Mouse (Mus musculus) spleen, postnatal 10 days (tissue): ENCODE measurements around the gene Aim2.
"Not testable (repeated sequence)": the region's sequence is repeated elsewhere in the genome, so short reads cannot be mapped to it uniquely, and the experiment has no call there.

ENCODE experiments used
- DNase-seq, 2 experiments: peaks; one replicate each; pipeline ENCODE4 v3.0.0; 2021 to 2022; ENCODE audit warnings: low spot score in 2 of 2

The Aim2 gene

DNA sequence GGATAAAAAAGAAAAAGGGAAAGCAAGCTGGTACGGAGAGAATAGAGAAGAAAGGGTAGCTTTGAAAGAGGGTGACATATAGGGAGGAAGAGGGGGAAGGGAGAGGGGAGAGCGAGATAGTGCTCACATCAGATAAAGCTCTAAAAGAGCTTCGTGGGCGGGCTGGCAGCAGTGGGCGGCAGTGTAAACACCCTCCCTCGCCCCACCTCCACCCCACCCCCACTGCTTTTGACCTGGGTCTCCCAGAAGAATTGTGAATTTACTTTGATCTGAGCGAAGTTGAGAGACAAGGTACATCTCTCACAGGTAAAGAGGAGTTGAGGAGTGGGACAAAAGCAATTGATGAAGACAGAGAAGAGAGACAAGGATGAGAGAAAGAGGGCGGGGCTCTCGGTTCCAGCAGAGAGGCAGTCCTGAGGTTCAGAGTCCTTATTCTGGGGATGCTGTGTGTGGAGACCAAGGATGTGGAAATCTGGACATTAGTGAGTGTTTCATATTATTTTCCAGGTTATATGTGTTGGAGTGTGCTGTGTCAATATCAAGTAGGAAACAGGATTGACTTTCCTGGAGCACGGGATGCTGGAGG is at the start of gene Aim2:
Aim2 (plus strand) TSS at position 508 of the 586 bp plus-strand sequence.
- DNase-seq: no peak

DNA sequence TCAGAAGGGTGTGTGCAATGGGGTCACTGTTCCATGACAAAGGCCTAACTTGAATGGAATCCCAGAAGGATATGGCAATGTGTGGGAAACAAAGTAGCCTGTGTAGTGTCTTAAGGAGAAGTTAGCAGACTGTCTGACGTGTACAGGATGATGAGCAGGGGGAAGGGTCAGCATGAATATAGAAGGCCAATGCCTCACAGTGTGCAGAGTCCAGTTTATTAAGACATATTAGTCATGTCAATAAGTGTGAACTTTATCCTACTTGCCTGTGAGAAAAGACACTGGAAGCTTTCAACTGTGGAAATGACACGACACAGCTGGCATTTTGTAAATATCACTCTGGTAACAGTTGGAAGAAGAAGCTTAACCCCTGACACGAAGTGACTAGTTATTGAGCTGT is 47.9 kb upstream of the Aim2 start:
- not testable (repeated sequence) for DNase-seq

DNA sequence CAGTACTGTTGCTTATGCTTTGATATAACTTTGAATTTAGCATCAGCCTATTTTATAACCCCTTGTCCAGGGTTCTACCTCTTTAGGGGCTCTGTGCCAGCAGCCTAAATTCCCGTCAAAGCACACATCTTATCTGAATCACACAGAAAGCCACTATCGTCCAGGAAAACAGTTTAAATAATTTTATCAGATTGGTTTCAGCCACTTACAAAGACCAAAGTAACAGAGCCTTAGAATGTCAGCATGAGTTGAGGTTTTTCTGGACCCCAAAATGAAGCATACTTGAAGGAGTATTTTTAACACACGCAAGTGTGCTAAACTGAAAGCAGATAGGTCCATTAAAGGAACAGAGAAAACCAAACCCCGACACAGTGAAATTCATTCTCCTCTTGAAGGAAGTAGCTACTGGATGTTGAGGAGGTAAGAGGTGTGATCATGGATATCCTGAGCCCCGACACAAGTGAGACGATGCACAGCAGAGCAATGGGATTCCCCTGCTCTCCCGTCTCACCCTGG is 37.1 kb upstream of the Aim2 start:
- not testable (repeated sequence) for DNase-seq

DNA sequence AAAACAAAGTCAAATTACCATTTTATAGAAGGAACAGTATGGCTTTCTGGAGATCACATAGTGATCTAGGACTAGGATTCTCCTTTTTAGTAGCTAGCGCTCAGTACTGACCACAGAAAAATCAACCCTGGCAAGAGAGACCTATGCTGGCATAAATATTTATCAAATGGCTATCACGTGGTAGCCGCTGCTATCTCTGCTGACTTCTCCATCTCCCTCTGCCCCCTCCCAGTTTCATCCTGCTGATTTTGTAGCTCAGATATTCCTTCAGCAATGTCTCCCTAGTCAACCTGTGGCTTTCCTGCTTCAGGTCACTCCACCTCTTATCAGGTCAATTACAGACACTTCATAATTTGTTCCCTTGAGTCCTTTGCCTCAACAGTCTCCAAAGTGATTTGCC is 35.0 kb upstream of the Aim2 start:
- DNase-seq: no peak

DNA sequence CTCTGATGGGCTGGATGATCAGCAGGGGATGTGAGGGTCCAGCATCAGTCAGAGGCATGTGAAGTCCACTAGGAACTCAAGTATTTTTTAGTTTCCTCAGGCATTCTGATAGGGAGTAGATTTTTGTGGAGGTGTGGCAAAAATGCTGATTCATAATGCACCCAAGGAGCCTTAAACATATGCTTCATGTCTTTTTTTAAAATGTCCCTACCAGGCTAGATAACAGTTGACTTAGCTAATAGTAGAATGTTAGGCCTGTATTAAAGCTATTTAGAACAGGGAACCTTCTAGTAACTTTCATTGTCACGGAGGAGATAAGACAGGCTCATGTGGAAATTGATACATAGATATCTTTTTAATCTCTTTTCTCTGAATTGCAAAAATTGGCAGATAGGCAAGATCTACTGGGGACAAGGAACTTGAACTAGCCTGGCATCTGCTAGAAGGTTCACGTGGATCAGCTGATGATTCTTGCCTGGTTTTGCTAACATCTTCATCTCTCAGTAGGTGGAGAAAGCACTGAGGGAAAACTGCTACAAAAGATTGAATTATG is 32.7 kb upstream of the Aim2 start:
- no peak for DNase-seq

DNA sequence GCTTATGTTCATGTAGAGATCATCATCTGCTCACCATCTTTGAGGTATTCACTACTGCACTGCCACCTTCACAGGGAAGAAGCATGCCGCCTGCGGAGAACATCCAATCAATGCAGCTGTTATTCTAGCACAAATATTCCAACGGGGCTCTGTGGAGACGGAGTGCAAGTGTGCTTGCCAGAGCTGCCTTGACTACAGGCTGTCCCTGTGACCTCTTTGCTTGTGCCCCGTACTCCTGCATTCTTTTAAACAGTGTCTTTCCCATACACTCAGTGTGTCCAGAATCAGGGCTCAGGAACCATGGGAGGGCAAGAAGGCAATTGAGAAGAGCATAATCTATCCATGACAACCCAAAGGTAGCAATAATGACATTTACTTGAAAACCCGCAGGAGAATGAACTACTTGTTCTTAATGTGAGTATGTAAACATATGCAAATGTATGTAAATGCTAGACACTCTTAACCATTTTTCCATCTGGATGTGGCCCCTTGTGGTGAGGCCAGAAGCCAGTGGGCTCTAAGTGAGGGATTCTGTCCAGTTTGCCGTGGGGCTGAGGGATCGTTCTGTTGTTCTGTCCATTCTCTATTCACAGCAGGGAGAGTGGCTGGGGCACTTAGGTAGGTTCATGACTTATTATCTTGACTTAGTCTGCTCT is 29.0 kb upstream of the Aim2 start:
- no peak for DNase-seq

DNA sequence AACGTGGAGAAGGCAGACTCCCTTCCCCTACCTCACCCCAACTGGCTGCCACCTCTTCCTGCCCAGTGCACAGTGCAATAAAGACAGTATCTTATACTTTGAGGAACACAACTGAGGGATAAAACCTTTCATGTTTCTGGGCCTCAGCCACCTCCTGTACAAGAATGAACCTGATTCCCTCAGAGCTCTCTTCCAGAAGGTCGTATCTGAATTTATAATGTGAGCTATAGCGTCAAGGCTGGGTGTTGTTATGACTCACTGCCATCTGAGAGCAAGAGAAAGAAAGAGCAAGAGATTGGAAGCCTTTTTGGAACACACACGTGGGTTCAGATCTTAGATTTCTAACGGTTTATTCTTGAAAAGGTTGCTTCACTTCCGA is 28.4 kb upstream of the Aim2 start:
- DNase-seq: no peak

DNA sequence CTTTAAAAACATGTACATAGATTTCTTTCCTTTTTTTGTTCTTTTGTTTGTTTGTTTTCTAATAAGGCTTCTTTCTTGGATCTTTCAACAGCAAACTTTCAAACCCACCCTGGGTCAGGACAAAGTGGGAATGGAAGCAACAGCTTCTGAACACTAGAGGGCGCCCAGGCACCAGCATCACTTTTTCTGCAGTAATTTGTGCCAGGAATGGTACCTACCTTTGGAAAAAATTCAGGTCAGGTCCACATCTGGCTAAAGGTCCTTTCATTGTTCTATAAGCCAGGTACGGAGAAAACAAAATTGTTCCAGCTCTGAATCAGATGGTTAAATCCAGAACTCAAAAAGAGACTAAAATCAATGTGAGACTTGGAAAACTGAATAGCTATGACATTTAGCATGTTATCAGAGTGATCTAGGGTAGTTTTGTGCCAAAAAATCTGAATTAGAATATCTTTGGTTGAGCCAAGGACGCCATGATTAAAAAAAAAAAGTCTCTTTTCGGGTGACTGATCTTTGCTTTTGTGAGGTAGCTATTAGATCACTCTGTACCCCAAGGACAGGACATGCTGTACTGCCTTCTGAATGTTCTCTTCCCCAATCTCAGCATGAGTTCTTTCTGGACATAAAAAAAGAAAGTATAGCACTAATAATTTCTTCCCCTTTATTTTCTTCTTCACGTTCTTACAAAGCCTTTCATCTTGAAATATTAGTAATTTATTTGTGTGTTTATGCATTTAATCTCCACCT is 26.7 kb upstream of the Aim2 start:
- peak in 1 of 2 experiments; percentile 62 for DNase-seq

DNA sequence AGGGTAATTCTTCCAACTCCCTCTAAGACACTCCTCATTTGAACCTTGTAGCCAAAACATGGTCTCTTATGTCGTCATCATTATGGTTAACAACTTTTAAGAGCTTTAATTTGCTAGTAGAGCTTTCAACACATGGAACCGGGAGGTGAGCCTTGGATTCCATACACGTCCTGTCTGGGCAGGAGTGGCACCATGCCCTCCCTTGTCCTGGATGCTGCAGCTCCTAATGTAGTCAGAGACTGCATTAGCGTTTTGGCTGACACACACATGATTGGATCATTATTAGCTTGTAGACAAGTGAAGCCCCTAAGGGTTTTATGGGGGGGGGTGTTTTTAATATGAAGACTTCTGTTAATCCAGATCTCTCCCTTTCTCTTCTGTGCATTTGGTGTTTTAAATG is 25.7 kb upstream of the Aim2 start:
- DNase-seq: no peak

DNA sequence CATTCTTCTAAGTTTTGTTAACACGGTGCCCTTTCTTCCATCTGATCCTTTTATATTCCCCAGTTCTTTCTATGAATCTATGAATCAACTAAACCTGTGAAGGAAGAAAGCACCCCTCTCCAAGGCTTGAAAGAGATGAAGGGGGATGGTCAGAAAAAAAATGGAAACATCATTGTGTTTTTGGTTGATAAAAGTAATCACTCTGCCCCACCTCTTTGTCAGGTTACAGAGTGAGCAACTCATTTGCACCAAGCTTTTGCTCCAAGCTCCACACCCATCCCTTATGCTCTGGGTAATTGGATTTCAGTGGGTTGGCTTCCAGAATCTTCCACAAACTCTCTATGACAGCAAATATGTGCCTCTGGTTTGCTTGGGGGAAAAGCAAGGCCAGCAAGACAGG is 25.3 kb upstream of the Aim2 start:
- DNase-seq: no peak

DNA sequence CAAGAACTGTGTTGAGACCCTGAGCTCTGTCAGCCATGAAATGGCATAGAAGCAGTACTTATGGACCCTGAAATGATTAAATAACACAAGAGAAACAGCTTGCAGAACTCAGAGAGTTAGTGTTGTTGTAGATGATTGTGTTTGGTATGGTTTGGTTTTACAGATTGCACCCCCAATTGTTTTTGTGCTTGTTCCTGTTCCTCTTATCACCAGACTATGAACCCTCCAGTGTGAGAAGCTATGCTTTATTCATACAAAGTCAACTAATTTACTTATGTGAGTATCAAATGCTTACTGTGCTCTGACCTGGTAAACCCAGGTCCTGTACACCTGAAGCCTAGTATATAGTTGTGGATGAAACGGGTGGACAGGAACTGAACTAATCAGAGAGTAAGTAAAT is 24.1 kb upstream of the Aim2 start:
- no peak for DNase-seq

DNA sequence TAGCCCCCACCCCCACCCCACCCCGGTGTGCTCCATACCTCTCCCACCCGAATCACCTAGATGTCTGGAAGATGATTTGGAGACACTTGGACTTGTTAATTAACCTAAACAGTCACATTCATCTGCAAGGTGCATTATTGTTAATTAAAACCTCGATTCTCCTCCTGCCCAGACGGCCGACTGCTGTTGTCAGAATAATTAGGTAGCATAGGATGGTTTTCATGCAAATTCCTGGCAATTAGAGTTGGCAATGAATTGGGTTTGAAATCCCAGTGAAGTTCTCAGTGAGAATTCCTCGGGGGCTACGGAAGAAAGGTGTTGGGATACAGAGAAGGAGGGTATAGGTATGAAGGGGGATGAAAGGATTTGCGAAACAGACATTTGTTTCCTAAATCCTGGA is 22.2 kb upstream of the Aim2 start:
- no peak for DNase-seq

DNA sequence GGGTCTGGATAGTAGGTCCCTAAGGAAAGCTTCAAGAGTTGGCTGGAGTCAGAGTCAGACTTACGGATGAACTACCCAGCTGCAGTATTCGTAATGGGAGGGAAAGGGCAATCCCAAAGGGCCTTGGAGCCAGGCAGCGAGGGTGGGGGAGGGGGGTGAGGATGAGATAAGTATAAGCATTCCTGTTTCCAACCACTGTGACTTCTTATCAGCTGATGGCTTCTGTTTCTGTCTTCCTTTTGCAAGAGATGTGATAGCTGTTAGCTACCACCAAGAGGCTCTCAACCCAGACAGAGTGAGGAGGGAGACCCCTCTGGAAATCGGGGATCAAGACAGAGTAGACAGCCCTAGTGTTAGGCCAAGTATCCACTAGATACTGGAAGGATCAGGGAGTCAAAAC is 21.5 kb upstream of the Aim2 start:
- DNase-seq: no peak

DNA sequence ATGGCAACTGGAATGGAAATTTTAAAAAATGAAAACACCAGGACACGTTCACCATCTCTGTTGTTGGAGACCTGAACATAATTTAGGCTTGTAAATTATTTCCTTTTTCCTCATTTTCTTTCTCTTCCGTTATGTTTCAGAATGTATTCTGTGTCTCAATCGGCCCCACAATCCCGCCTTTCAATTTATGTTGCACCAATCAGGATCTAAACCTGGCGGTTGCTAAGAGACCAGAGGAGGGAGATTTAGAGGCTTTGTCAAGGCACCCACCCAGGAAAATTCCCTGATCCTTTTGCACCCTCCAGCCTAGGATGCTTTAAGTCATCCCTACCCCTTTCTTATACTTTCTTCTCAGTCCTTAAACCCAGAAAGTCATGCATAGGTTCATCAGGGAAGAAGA is 20.9 kb upstream of the Aim2 start:
- no peak for DNase-seq

DNA sequence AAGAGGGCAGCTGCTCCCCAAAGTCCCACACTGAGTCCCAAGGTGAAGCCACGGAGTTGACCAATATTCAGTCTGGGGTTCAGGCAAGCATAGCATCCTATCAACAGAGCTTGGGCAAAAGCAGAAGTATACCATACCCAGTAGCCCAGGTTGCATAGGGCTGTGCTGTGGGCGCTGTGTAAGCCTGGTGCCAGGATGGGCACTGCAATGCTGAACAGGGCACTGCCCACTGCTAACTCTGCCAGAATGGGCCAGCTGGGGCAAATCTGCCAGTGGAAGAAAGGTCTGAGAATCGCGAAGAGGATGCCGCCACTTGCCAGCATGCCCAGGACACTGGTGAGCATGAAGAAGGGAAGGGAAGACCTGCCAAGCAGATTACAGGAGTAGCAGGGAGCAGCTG is 18.3 kb upstream of the Aim2 start:
- peak; percentile 38 to 58 for DNase-seq

DNA sequence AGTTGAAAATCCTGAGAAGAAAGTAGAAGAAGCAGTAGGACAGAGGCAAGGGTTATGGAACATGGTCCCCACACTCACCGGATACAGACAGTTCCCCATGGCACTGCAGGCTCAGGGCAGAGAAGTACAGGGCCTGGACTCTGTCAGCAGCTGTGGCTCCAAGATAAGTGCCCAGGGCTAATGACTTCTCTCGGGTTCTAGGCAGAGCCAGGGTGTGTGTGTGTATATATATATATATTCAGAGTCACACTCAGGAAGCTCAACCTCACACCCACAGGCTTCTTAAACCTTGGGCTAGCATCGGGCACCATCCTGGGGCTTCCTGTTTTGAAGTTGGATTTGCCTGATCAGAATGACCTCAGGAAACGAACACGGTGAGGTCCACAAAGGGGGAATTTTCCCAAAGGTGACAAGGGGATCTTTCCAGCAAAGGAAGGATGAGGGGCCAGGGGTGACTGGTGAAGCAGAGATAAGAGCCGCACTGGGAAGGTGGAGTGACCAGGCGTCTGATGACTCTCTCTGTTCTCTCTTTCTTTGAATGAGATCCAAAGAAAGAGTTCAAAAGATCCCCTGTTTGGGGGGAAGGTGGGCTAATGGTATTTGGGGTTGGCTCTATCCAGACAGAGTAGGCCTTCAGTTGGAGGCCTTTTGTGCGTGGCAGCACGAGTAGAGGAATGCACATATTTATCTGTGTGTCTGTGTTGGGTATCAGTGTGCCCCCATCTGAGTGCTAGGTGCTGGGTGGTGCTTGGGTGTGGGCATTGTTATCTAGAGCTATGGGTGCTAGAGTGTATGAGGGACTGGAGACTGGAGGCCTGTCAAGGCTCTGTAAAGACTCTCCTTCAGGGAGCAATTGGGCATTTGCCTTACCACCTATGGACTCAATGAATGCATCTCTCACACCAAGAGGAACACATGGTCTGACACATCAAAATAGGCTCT is 17.1 kb upstream of the Aim2 start, which contains the start of gene Ackr1:
Ackr1 (minus strand) TSS at position 439 of the 942 bp plus-strand sequence.
- DNase-seq: peak; percentile 64 to 78

DNA sequence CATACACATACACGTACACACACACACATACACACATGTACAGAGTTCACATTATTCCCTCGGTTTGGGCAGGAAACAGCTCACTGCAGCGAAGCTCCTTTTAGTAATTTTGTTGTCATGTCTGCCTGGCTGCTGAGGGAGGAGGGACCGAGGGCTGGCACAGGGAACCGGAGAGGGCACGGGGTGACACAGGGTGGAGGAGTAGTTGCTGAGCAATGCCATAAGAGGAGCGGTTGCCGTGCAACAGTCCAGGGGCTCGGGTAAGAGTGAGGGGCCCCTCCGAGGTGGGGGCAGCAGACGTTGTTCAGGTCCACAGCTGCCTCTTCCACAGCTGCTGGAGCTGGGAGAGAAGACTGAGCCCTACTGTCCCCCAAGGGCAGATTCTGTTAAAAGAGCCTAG is 14.8 kb upstream of the Aim2 start:
- no peak for DNase-seq

DNA sequence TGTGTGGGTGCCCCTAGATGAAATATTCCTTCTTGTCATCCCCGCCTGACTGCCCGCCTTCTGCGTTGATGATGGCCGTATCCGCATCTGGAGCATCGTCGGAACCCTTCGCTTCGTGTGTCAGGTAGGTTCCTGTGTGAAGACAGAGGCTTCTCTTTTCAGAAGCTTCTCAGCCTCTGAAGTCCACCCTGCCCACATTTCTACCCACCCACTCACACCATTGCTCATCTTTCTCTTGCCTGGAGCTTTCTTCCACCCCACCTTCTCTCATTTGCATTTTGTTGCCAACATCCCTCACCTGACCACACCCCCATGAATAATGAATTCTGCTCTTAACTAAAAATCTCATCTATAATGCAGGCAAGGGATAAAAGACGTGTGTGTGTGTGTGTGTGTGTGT is 13.7 kb upstream of the Aim2 start:
- no peak for DNase-seq

DNA sequence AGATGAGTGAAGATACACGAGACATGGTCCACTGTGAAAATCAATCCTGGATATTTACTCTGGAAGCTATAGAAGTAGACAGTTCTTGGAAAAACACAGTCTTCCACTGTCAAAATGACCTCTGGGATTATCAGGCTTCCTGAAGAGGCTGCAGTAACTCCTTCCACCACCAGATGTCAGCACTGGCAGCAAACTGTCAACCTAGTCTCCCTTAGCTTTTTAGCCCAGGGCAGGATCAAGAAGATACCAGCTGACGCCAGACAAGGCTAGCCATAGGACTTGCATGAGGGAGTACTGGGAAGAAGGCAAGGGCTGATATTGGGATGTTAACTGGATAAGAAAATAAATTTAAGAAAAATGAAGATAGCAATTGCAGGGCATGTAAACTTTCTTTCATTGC is 11.1 kb upstream of the Aim2 start:
- DNase-seq: peak; percentile 63 to 79

DNA sequence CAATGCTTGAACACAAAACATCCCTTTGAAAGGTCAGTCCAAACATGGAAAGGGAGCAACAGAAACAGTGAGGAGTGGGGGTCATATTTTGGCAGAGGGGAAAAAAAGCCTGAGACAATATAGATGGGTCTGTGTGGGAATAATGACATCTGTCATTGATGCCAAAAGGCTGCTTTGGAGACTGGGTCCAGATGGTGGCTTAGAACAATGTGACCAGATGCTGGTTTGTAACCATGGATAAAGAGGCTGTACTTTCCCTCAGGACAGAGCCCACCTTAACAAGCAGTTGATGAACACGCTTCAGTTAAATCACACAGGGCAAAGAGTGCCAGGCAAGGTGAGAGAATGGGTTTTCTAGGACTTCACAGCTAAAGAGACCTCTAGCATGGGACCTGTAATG is 8.3 kb upstream of the Aim2 start:
- no peak for DNase-seq

DNA sequence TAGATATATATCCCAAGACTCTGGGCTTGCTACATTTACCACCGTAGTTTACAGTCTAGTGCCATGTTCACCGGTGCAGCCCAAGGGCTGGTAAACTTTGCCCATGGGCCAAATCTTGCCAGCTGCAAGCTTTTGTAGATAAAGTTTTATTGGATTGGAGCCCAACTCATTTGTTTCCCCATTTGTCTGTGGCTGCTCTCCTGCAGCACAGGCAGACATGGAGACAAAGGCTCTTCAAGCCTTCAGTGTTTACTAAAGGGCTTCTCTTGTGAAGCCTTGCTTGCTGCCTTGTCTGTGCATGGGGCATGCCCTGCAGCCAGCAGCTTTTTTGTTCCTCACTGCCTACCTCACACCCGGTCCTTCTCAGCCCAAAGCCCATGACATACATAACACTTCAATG is 6.7 kb upstream of the Aim2 start:
- DNase-seq: no peak

DNA sequence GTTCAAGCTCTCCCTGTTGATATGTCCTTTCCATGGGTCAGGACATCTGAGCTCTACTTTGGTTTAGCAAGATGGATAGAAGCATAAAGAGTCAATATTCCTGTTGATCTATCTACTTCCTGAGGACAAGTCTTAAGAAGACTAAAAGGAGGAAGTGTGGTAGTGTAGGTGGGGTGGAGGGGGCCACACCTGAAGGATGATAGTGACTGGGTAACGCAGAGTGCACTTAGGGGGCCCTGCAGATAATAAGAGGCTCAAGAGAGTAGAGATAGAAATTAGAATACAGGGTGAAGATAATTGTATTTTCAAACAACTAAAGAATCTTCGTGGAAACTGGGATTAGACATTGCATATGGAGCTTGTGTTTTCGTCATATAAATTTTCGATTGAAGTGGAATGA is 5.6 kb upstream of the Aim2 start:
- no peak for DNase-seq
